Mouse (Mus musculus): ENCODE measurements around the gene Sik2.

DNA sequence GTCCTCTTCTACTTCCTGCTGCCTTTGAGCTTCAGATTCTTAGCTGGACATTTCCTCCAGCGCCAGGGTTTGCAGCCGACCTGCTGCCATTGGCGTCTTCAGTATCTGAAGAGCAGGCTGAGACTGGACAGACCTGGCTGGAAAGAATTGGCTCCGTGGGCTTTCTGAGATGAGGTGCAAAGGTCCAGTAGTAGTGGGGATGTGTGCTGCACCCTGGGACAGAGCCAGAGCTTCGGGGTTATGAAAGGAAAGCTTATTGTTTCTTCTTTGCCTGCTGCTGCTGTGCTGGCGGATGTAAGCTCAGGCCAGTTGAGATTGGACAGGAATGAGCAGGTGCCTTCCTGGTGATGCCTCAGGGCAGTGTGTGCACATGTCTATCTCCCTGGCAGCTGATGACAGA is 134.8 kb downstream of the Sik2 start:
- TF ChIP-seq TAL1 (IDR thresholded peaks at IDR 0.05; ENCODE audit: low read length) = no peak
- TF ChIP-seq GATA1 (IDR thresholded peaks at IDR 0.05; ENCODE audit: low read length) = no peak

Measured in erythroblast, embryonic 14.5 days (primary cell).